Mouse (Mus musculus): ENCODE results near the gene Ybx2. TPM values are rescaled to one million over a fixed set of nuclear protein-coding genes. Genes with fewer than 3 reads are reported as not detected.

Gene Ybx2
- 60.5 and 71.7 TPM in 2 replicates for polyA plus RNA-seq (2012; rRNA removed)

DNA sequence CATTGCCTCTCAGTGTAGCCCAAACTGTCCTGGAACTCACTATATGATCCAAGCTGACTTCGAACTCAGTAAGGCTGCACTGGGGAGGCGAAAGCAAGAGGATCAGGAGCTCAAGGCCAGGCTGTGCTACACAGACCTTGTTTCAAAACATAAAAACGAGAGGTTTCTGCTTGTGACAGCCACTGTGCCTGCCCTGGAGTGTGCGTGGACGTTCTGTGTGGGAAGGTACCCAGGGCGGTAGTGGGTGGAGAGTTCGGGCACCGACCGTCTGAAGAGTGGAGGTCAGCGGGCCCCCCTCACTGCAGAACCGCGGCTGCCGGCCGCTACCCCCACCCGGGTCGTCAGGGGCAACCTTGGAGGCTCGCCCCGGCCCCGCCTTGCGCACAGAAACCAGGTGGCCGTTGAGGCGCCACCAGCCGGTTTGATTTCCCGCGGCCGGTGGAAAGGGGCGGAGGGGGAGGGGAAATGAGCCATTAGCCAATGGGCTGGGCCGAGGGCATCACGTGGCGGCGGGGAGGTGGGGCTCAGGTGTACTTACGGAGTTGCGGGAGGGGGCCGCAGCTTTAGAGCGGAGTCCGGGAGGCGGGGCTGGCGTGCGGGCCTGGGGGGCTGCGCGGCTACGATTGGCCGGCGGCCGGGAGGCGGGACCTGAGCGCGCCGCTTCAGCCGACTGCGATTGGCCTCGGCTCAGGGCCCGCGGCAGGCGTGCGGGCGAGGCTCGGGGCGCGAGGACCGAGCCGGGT, at the start of gene Ybx2:
TSS of gene Ybx2 (plus strand) at position 660 of the 743 bp plus-strand sequence.
- H3K4me1 ChIP-seq (ENCODE audit: control insufficient read depth, insufficient read depth, low read length) = peaks cover 9% of the 10 kb centered on the region
- H3K4me3 ChIP-seq (ENCODE audit: insufficient read depth, low read depth, low read length) = peak within 1 kb of the TSS; percentile 13
- peak within 1 kb of the TSS; percentile 68 for H3K27ac ChIP-seq (ENCODE audit: insufficient read depth, low read depth, low read length)
- 3% methylated on average over 62 of the region's 62 CpGs for WGBS
- DNase-seq = peak; percentile 94
- no peak for TF ChIP-seq POLR2A (IDR thresholded peaks at IDR 0.05; ENCODE audit: low read depth, low read length)
- TF ChIP-seq CTCF (conservative IDR thresholded peaks at IDR 0.05; ENCODE audit: insufficient read depth, insufficient read length, low read depth, low read length) = no peak
- 0 out of 2 replicates have a peak, but pooled peaks cover 1% of the 10 kb centered on the region for H3K27me3 ChIP-seq (replicated peaks; ENCODE audit: control insufficient read depth, insufficient read depth, low read length)
- H3K36me3 ChIP-seq (ENCODE audit: control insufficient read depth, insufficient read depth, low read length) = no peaks in the 10 kb centered on the region

DNA sequence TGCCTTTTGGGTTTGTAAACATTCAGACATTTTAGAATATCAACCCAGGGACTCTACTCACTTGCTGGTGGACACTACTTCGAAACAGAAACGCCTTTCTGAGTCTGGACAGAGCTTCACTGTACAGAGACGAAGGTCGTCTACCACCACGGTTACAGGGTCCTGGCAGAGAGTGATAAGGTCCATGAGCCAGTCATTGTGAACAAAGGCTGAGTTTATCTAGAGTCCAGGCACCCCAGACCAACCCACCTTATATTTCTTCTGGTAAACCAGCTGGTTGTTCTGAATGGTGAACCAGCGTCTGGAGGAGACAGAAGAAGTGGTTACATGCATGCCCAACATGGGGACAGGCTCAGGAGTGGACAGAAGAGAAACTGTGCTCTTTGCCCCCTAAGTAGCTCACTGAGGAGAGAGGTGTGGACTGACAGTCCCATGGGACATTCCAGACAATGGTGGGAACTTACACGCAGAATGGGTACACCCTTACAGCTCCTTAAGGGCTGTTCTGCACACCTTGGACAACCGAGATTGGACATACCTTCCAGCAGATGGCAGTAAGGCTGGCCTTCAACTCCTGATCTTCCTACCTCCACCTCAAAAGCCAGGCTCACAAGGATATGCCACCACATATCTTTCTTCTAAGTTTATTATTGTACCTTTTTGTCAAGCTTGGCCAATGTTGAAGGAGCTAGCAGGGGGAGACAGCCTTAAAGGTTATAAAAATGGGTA, 48.5 kb upstream of the Ybx2 start:
- 64% methylated on average over 8 of the region's 8 CpGs for WGBS
- no peak for TF ChIP-seq POLR2A (IDR thresholded peaks at IDR 0.05; ENCODE audit: low read depth, low read length)
- TF ChIP-seq CTCF (conservative IDR thresholded peaks at IDR 0.05; ENCODE audit: insufficient read depth, insufficient read length, low read depth, low read length) = no peak; the same call in 1 of the 2 replicates
- no peak overlapping the region for H3K27ac ChIP-seq (ENCODE audit: insufficient read depth, low read depth, low read length)

DNA sequence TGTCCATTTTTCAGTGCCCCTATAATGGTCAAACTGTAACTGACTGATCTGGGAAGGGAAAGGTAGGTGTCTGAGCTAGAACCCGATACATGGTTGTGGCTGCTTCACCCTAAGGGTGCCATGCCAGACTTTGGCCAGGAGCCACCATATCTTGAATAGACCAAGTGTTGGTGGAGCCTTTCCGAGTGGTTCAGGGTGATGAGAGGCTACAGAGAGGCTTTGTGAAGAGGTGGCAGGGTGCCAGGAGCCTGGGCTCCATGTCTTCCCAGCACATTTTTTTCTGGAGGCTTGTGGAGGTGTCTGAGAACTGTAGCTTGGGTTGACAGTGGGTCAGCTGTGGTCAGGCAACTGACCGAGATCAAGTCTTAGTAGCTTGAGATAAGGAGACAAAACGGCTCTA, 44.1 kb upstream of the Ybx2 start:
- Histone ChIP-seq H3K4me3 (ENCODE audit: insufficient read depth, low read depth, low read length) (no peak overlapping the region), H3K27me3 (replicated peaks; ENCODE audit: control insufficient read depth, insufficient read depth, low read length) (no peaks in the 10 kb centered on the region), H3K36me3 (ENCODE audit: control insufficient read depth, insufficient read depth, low read length) (no peaks in the 10 kb centered on the region), H3K27ac (ENCODE audit: insufficient read depth, low read depth, low read length) (no peak overlapping the region), H3K4me1 (ENCODE audit: control insufficient read depth, insufficient read depth, low read length) (no peaks in the 10 kb centered on the region; the same call in 1 of the 2 replicates)
- DNase-seq = no peak
- no peak for TF ChIP-seq POLR2A (IDR thresholded peaks at IDR 0.05; ENCODE audit: low read depth, low read length)
- no peak for TF ChIP-seq CTCF (conservative IDR thresholded peaks at IDR 0.05; ENCODE audit: insufficient read depth, insufficient read length, low read depth, low read length)
- 74% methylated on average over 4 of the region's 4 CpGs for WGBS

More for the DNA sequence above, 48.5 kb upstream of the Ybx2 start:
- no peaks in the 10 kb centered on the region for H3K27me3 ChIP-seq (replicated peaks; ENCODE audit: control insufficient read depth, insufficient read depth, low read length)
- no peaks in the 10 kb centered on the region; the same call in 1 of the 2 replicates for H3K4me1 ChIP-seq (ENCODE audit: control insufficient read depth, insufficient read depth, low read length)
- H3K4me3 ChIP-seq (ENCODE audit: insufficient read depth, low read depth, low read length) = no peak overlapping the region
- no peaks in the 10 kb centered on the region for H3K36me3 ChIP-seq (ENCODE audit: control insufficient read depth, insufficient read depth, low read length)
- DNase-seq = peak; percentile 70

DNA sequence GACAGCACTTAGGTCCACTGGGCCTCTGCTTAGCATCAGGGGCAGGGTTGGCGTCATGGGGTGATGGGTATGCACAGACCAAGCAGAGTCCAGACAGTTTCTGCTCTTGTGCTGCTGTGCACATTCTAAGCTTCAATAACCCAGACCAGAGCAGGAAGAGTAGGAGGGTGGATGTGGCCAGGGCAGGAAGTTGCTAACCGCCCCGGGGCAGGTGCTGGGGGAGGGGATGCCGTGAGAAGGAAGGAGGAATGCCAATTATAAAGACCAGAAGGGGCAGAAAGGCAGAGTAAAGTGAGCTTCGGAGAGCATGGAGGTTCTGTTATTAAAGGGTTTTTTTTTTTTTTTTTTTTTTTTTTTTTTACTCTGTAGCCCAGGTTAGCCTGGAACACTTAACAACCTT, 40.9 kb upstream of the Ybx2 start:
- Histone ChIP-seq H3K36me3 (ENCODE audit: control insufficient read depth, insufficient read depth, low read length) (no peaks in the 10 kb centered on the region), H3K27me3 (replicated peaks; ENCODE audit: control insufficient read depth, insufficient read depth, low read length) (no peaks in the 10 kb centered on the region), H3K4me3 (ENCODE audit: insufficient read depth, low read depth, low read length) (no peak overlapping the region), H3K4me1 (ENCODE audit: control insufficient read depth, insufficient read depth, low read length) (0 out of 2 replicates have a peak, but pooled peaks cover under 1% of the 10 kb centered on the region), H3K27ac (ENCODE audit: insufficient read depth, low read depth, low read length) (no peak overlapping the region)
- DNase-seq = no peak
- 61% methylated on average over 5 of the region's 5 CpGs for WGBS
- TF ChIP-seq POLR2A (IDR thresholded peaks at IDR 0.05; ENCODE audit: low read depth, low read length) (no peak), CTCF (conservative IDR thresholded peaks at IDR 0.05; ENCODE audit: insufficient read depth, insufficient read length, low read depth, low read length) (no peak)

DNA sequence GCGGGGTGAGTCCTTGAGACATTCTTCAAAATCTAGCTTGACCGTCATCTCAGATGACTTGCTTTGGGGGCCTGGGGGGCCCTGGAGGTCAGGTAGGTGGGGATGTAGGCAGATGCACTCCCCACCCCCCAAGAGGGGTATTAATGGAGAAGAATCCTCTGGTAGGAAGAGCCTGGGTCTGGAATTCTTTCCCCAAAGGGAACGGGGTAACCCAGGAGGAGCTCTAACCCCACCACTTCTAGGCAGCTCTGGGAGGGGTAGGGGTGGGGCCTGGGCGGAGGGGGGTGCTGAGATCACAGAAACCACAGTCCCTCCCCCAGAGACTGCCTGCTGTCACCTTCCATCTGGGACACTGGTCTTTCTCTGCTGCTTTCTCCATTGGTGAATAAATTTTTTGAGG, 40.3 kb upstream of the Ybx2 start, which contains the start of gene Acap1:
TSS of gene Acap1 (minus strand) at position 249 of the 400 bp plus-strand sequence.
- TF ChIP-seq CTCF (conservative IDR thresholded peaks at IDR 0.05; ENCODE audit: insufficient read depth, insufficient read length, low read depth, low read length) (no peak), POLR2A (IDR thresholded peaks at IDR 0.05; ENCODE audit: low read depth, low read length) (no peak)
- WGBS = 76% methylated on average over 4 of the region's 4 CpGs
- no peaks in the 10 kb centered on the region for H3K36me3 ChIP-seq (ENCODE audit: control insufficient read depth, insufficient read depth, low read length)
- H3K4me3 ChIP-seq (ENCODE audit: insufficient read depth, low read depth, low read length) = no peak within 1 kb of the TSS
- H3K4me1 ChIP-seq (ENCODE audit: control insufficient read depth, insufficient read depth, low read length) = peaks cover 3% of the 10 kb centered on the region; the same call in 1 of the 2 replicates
- no peak within 1 kb of the TSS for H3K27ac ChIP-seq (ENCODE audit: insufficient read depth, low read depth, low read length)
- no peaks in the 10 kb centered on the region for H3K27me3 ChIP-seq (replicated peaks; ENCODE audit: control insufficient read depth, insufficient read depth, low read length)
- no peak for DNase-seq

DNA sequence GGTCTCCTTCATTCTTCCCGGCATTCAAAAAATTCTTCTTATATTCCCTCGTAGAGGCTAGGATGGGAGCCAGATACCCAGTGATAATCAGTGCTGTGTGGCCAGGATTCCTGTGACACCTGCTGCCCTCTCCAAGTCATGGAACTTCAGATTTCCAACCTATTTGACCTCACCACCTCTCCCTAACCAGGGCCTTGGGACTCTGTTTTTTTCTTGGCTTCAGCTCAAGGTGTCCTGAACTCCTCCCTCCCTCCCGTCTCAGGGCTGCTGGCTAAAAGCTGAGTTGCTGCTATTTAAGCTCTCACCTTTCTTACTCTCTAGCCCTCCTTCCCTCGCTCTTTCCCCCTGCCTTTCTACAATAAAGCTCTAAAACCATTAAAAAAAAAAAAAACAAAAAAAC, 35.7 kb upstream of the Ybx2 start:
- DNase-seq = peak; percentile 66
- TF ChIP-seq CTCF (conservative IDR thresholded peaks at IDR 0.05; ENCODE audit: insufficient read depth, insufficient read length, low read depth, low read length) (no peak), POLR2A (IDR thresholded peaks at IDR 0.05; ENCODE audit: low read depth, low read length) (no peak)
- Histone ChIP-seq H3K4me3 (ENCODE audit: insufficient read depth, low read depth, low read length) (no peak overlapping the region), H3K4me1 (ENCODE audit: control insufficient read depth, insufficient read depth, low read length) (peaks cover 3% of the 10 kb centered on the region; the same call in 1 of the 2 replicates), H3K36me3 (ENCODE audit: control insufficient read depth, insufficient read depth, low read length) (no peaks in the 10 kb centered on the region), H3K27me3 (replicated peaks; ENCODE audit: control insufficient read depth, insufficient read depth, low read length) (no peaks in the 10 kb centered on the region), H3K27ac (ENCODE audit: insufficient read depth, low read depth, low read length) (no peak overlapping the region)
- 19% methylated on average over 4 of the region's 4 CpGs for whole genome bisulfite sequencing
